Mouse (Mus musculus): ENCODE measurements around the gene Ccr2.
"Not testable (repeated sequence)": the region's sequence is repeated elsewhere in the genome, so short reads cannot be mapped to it uniquely, and the experiment has no call there.

Ccr2 gene

GRCm38 (mm10) chr9:124113777-124114176 lies 12.0 kb downstream of the Ccr2 start:
- no peak for DNase-seq (ENCODE audit: inconsistent age in 2 of 2, low spot score in 1 of 2)

- peak in 1 of 2 experiments; percentile 34 for DNase-seq (ENCODE audit: inconsistent age in 2 of 2, low spot score in 1 of 2)
Measured at GRCm38 (mm10) chr9:124118489-124118888, 16.7 kb downstream of the Ccr2 start.

- DNase-seq (ENCODE audit: inconsistent age in 2 of 2, low spot score in 1 of 2) = no peak
Measured at GRCm38 (mm10) chr9:124121387-124122184, 19.8 kb downstream of the Ccr2 start, which contains the start of gene Ccr5. TSS of gene Ccr5 (plus strand) at chr9:124121543.

DNA sequence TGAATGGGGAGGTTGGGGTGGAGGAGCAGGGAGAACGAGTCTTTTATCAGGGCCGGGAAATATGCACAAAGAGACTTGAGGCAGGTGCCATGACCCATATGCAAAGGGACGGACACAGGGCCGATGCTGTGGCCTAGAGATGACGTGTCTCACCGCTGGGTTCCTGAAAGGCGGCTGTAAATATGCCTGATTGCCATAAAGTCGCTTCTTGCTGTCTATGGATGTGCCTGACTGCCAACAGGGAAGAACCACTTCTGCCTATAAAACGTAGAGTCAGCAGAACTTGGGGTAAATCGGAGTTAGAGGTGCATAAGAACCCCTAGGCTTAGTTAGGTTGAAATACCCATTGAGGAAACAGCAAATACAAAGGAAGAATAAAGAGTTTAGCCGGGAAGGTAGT lies 23.8 kb downstream of the Ccr2 start:
- DNase-seq (ENCODE audit: inconsistent age in 2 of 2, low spot score in 1 of 2) = peak in 1 of 2 experiments; percentile 38

DNA sequence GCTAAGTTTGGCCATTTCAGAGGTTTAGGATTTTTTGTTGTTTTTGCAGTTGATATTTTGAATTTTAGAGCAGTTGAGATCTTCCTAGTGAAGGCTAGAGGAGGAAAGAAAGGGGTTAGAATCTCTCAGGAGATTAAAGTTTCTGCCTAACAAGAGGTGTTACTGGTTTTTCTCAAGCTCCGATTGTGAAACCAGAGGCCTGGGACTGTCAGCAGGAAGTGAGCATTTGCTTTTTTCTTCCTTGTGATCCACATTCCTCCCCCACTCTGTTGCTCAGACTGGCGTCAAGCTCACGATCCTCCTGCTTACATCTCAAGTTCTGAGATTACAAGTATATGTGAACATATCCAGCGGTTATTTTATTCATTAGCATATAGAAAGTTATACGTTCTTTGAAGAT lies 24.6 kb downstream of the Ccr2 start:
- peak in 1 of 2 experiments; percentile 34 for DNase-seq (ENCODE audit: inconsistent age in 2 of 2, low spot score in 1 of 2)

- DNase-seq (ENCODE audit: inconsistent age in 2 of 2, low spot score in 1 of 2) = no peak
Measured at GRCm38 (mm10) chr9:124127412-124127811, 25.7 kb downstream of the Ccr2 start.

DNA sequence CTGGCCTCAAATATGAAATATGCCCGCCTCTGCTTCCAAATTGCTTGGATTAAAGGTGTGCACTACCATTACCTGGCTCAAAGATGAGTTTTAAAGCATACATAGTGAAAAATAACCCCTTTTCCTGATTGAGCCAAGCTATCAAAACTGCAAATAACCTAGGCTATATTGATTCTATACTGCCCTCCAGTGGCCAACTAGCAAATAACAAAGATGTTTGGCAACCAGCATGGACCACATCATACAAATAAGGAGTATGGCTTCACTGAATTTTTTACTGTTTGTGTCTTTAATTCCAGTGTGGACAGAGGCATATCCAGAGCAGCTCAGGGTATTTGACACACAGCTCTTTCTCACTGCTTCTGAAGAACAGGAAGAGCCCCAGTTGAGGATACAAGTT lies 26.6 kb downstream of the Ccr2 start:
- peak in 1 of 2 experiments; percentile 79 for DNase-seq (ENCODE audit: inconsistent age in 2 of 2, low spot score in 1 of 2)

GRCm38 (mm10) chr9:124132899-124133298 lies 31.1 kb downstream of the Ccr2 start:
- DNase-seq (ENCODE audit: inconsistent age in 2 of 2, low spot score in 1 of 2) = not testable (repeated sequence)

DNA sequence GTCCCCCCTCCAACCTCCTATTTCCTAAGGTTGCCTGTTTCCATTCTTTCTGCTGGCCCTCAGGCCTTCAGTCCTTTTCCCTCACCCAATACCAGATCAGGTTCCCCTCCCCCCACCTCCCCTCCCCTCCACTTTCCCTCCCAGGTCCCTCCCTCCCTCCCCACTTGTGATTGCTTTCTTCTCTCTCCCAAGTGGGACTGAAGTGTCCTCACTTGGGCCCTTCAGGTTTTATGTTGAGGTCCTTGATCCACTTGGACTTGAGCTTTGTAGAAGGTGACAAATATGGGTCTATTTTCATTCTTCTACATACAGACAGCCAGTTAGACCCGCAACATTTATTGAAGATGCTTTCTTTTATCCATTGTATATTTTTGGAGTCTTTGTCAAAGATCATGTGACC lies 33.2 kb downstream of the Ccr2 start:
- DNase-seq (ENCODE audit: inconsistent age in 2 of 2, low spot score in 1 of 2) = not testable (repeated sequence)

- no peak for DNase-seq (ENCODE audit: inconsistent age in 2 of 2, low spot score in 1 of 2)
Measured at GRCm38 (mm10) chr9:124137619-124138018, 35.9 kb downstream of the Ccr2 start.

GRCm38 (mm10) chr9:124138055-124138775 lies 36.5 kb downstream of the Ccr2 start:
- DNase-seq (ENCODE audit: inconsistent age in 2 of 2, low spot score in 1 of 2) = no peak

DNA sequence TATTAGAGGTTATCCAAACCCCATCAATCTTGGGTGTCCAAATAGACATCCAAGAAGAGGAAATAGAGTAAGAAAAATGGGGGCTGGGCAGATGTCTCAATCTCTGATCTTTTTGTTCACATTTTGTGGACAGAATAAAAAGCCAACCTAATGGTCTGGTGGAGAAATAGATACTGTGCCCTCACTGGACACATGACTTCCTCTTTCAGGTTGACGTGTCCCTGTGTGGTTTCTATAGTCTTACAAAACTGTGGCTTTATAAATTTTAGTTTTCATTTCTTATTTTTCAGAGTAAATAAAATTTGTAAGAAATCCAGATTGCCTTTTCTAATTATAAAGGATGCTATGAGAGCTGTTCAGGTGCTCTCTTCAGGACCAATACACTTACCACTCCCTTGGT lies 41.9 kb downstream of the Ccr2 start:
- DNase-seq (ENCODE audit: inconsistent age in 2 of 2, low spot score in 1 of 2) = no peak

- DNase-seq (ENCODE audit: inconsistent age in 2 of 2, low spot score in 1 of 2) = no peak
Measured at GRCm38 (mm10) chr9:124146307-124146706, 44.6 kb downstream of the Ccr2 start.
